Comparison of ENCODE assay signal across 8 mouse cellular contexts in the genomic region with DNA sequence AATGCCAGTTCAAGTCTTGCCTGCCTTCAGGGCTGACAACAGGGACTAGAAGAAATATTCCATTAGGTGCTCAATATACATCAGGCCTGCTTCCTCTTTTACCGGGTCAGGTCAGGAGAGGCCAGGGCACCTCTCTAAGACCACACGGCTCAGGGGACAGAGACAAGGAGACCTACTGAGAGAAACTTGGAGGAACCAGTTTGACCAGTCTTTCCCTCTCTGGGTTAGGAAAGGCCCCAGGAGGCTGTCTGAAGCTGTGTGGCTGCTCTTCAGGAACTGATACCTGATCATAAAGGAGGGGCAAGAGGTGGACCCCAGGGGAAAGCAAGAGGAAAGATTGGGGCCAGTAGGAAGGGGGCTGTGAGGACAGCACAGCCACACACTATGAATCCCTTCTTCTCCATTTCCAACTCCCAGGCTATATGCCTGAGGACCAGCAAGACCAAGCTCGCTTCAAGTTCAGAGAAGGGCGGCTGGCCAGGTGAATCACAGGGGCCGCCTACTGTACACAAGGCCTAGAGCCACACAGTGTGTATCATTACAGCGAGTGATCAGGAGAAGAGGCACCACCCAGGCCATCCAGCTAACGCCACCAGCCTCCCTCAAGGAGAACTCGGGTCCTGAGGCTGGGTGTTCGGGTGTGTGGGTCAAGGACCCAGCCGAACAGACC. TPM values are rescaled to one million over a fixed set of nuclear protein-coding genes. Genes with fewer than 3 reads are reported as not detected.
DNase-seq lines count a peak whose midpoint lies in the region; ATAC-seq lines count a peak whose summit lies in the region.

No protein-coding gene starts in this region.

- no peaks in the 10 kb centered on the region for H3K27me3 ChIP-seq in heart, embryonic 16.5 days (ENCODE audit: control insufficient read depth, insufficient read depth, low read length)
- H3K27me3 ChIP-seq in hindbrain, embryonic 16.5 days (replicated peaks; ENCODE audit: control insufficient read depth, insufficient read depth, low read length): no peaks in the 10 kb centered on the region
- peaks cover 14% of the 10 kb centered on the region for H3K27me3 ChIP-seq in midbrain, embryonic 12.5 days

- peak overlapping the region; percentile 98 for H3K4me2 ChIP-seq in heart, embryonic 16.5 days (ENCODE audit: low read depth, low read length)
- peak overlapping the region; percentile 98 for H3K4me2 ChIP-seq in hindbrain, embryonic 16.5 days (ENCODE audit: low read length)
- peak overlapping the region; percentile 92 for H3K4me2 ChIP-seq in midbrain, embryonic 12.5 days (replicated peaks)

- ATAC-seq in heart, embryonic 16.5 days (replicated peaks; ENCODE audit: extremely low read depth, insufficient read depth, low FRiP score): no peak
- no peak for ATAC-seq in hindbrain, embryonic 16.5 days
- no peak for ATAC-seq in midbrain, embryonic 12.5 days (ENCODE audit: low FRiP score, low read depth)

- intact Hi-C loops in heart, postnatal 36 days (cut with DNase I): no loop called here

- H3K36me3 ChIP-seq in heart, embryonic 16.5 days (ENCODE audit: control insufficient read depth, insufficient read depth): no peaks in the 10 kb centered on the region
- no peaks in the 10 kb centered on the region for H3K36me3 ChIP-seq in hindbrain, embryonic 16.5 days (ENCODE audit: control insufficient read depth, insufficient read depth, low read length)
- peaks cover 10% of the 10 kb centered on the region for H3K36me3 ChIP-seq in midbrain, embryonic 12.5 days

- H3K27ac ChIP-seq in heart, embryonic 16.5 days (ENCODE audit: low read length): 0 out of 2 replicates have a peak overlapping the region, but pooled peaks have one; percentile 0
- H3K27ac ChIP-seq in brown adipose tissue, adult 24 weeks (replicated peaks; ENCODE audit: low read depth, low read length): no peak overlapping the region
- H3K27ac ChIP-seq in hindbrain, embryonic 16.5 days (ENCODE audit: low read depth, low read length): no peak overlapping the region
- no peak overlapping the region for H3K27ac ChIP-seq in midbrain, embryonic 12.5 days (replicated peaks)

- DNase-seq in heart, postnatal 36 days: no peak
- DNase-seq in right cerebral cortex, postnatal 10 days (ENCODE audit: low spot score in 2 of 2): no peak
- no peak for DNase-seq in frontal cortex, postnatal 10 days (ENCODE audit: low spot score in 2 of 2)
- DNase-seq in cerebellum, postnatal 4 days (ENCODE audit: low spot score in 2 of 2): no peak

- 67% methylated on average over 10 of the region's 10 CpGs for WGBS in heart, embryonic 16.5 days
- 82% methylated on average over 10 of the region's 10 CpGs for WGBS in hindbrain, embryonic 16.5 days
- 81% methylated on average over 10 of the region's 10 CpGs for WGBS in midbrain, embryonic 12.5 days

- no peak overlapping the region for H3K4me3 ChIP-seq in heart, embryonic 16.5 days (ENCODE audit: low read length)
- H3K4me3 ChIP-seq in brown adipose tissue, adult 24 weeks (ENCODE audit: insufficient read depth, low read depth, low read length): peak overlapping the region; percentile 88
- peak overlapping the region; percentile 77 for H3K4me3 ChIP-seq in hindbrain, embryonic 16.5 days (ENCODE audit: low read length)
- H3K4me3 ChIP-seq in midbrain, embryonic 12.5 days: peak overlapping the region; percentile 86; the same call in 1 of the 2 replicates

- peaks cover 25% of the 10 kb centered on the region for H3K4me1 ChIP-seq in heart, embryonic 16.5 days (ENCODE audit: control insufficient read depth, insufficient read depth, low read length)
- peaks cover 22% of the 10 kb centered on the region for H3K4me1 ChIP-seq in brown adipose tissue, adult 24 weeks (ENCODE audit: control insufficient read depth, insufficient read depth, insufficient read length, low read length)
- H3K4me1 ChIP-seq in hindbrain, embryonic 16.5 days (ENCODE audit: control insufficient read depth, insufficient read depth, low read depth, low read length): peaks cover 21% of the 10 kb centered on the region
- peaks cover 29% of the 10 kb centered on the region for H3K4me1 ChIP-seq in midbrain, embryonic 12.5 days

- H3K9ac ChIP-seq in heart, embryonic 16.5 days (ENCODE audit: low read length): peak overlapping the region; percentile 0; the same call in 1 of the 2 replicates
- peak overlapping the region; percentile 87; the same call in 1 of the 2 replicates for H3K9ac ChIP-seq in hindbrain, embryonic 16.5 days (ENCODE audit: low read depth, low read length)
- H3K9ac ChIP-seq in midbrain, embryonic 12.5 days (replicated peaks): 0 out of 2 replicates have a peak overlapping the region, but pooled peaks have one; percentile 8

- H3K9me3 ChIP-seq in heart, embryonic 16.5 days (replicated peaks; ENCODE audit: control insufficient read depth, low read length): no peaks in the 10 kb centered on the region
- no peaks in the 10 kb centered on the region for H3K9me3 ChIP-seq in hindbrain, embryonic 16.5 days (ENCODE audit: control insufficient read depth, low read length)
- no peaks in the 10 kb centered on the region for H3K9me3 ChIP-seq in midbrain, embryonic 12.5 days

RNA-seq across cellular contexts. Expression of gene Gm20431, which starts 2.0 kb away (rescaled TPM):
- polyA plus RNA-seq in heart, embryonic 16.5 days (2015; fragmentation: Nextera tagmentation; extraction: Ambion mirVana): 2.2 and 3.0 TPM in 2 replicates
- 10 to 100 TPM; 14.0 to 20.7 TPM for total RNA-seq in heart, postnatal 36 days (2021)
- polyA plus RNA-seq in brown adipose tissue, adult 24 weeks (2012; ENCODE audit: insufficient read depth, insufficient read length, missing spikeins): 1.3 TPM in 1 of 2 replicates, not detected in the other
- 11.9 and 12.8 TPM in 2 replicates for polyA plus RNA-seq in hindbrain, embryonic 16.5 days (2015; fragmentation: Nextera tagmentation; extraction: Ambion mirVana)
- 9.1 and 9.7 TPM in 2 replicates for polyA plus RNA-seq in midbrain, embryonic 12.5 days (2016; fragmentation: Nextera tagmentation; extraction: Ambion mirVana)

RNA-seq across cellular contexts. Expression of gene Ube2v1, which starts 27.4 kb away (rescaled TPM):
- 210 and 218 TPM in 2 replicates for polyA plus RNA-seq in heart, embryonic 16.5 days (2015; fragmentation: Nextera tagmentation; extraction: Ambion mirVana)
- total RNA-seq in heart, postnatal 36 days (2021): 100 to 1,000 TPM; 111 to 114 TPM
- 113 and 141 TPM in 2 replicates for polyA plus RNA-seq in brown adipose tissue, adult 24 weeks (2012; ENCODE audit: insufficient read depth, insufficient read length, missing spikeins)
- polyA plus RNA-seq in hindbrain, embryonic 16.5 days (2015; fragmentation: Nextera tagmentation; extraction: Ambion mirVana): 390 and 393 TPM in 2 replicates
- polyA plus RNA-seq in midbrain, embryonic 12.5 days (2016; fragmentation: Nextera tagmentation; extraction: Ambion mirVana): 297 and 322 TPM in 2 replicates

RNA-seq across cellular contexts. Expression of gene Cebpb, which starts 29.4 kb away (rescaled TPM):
- polyA plus RNA-seq in heart, embryonic 16.5 days (2015; fragmentation: Nextera tagmentation; extraction: Ambion mirVana): 0.51 and 4.9 TPM in 2 replicates
- total RNA-seq in heart, postnatal 36 days (2021): 100 to 1,000 TPM in 1 of 2 experiments, 10 to 100 TPM in 1; 93.7 to 108 TPM
- 226 and 227 TPM in 2 replicates for polyA plus RNA-seq in brown adipose tissue, adult 24 weeks (2012; ENCODE audit: insufficient read depth, insufficient read length, missing spikeins)
- polyA plus RNA-seq in hindbrain, embryonic 16.5 days (2015; fragmentation: Nextera tagmentation; extraction: Ambion mirVana): 0.15 and 0.22 TPM in 2 replicates
- 2.7 and 3.1 TPM in 2 replicates for polyA plus RNA-seq in midbrain, embryonic 12.5 days (2016; fragmentation: Nextera tagmentation; extraction: Ambion mirVana)

RNA-seq across cellular contexts. Expression of gene Tmem189, which starts 30.3 kb away (rescaled TPM):
- 44.5 and 44.9 TPM in 2 replicates for polyA plus RNA-seq in heart, embryonic 16.5 days (2015; fragmentation: Nextera tagmentation; extraction: Ambion mirVana)
- 10 to 100 TPM; 26.6 to 29.9 TPM for total RNA-seq in heart, postnatal 36 days (2021)
- 12.7 and 19.3 TPM in 2 replicates for polyA plus RNA-seq in brown adipose tissue, adult 24 weeks (2012; ENCODE audit: insufficient read depth, insufficient read length, missing spikeins)
- 37.1 and 39.3 TPM in 2 replicates for polyA plus RNA-seq in hindbrain, embryonic 16.5 days (2015; fragmentation: Nextera tagmentation; extraction: Ambion mirVana)
- polyA plus RNA-seq in midbrain, embryonic 12.5 days (2016; fragmentation: Nextera tagmentation; extraction: Ambion mirVana): 33.6 and 36.5 TPM in 2 replicates

Comparison
In these comparisons a context has a peak if more than half of its experiments do, and no peak if none do; other contexts are left out.
1. H3K9ac ChIP-seq: peak in every context shown above with its lines; median percentile 87 in hindbrain, embryonic 16.5 days; 8 in midbrain, embryonic 12.5 days; 0 in heart, embryonic 16.5 days.
2. RNA of gene Cebpb, which starts 29.4 kb away (polyA plus RNA-seq): 226 to 227 TPM in brown adipose tissue, adult 24 weeks; 2.7 to 3.1 TPM in midbrain, embryonic 12.5 days, 0.51 to 4.9 TPM in heart, embryonic 16.5 days and 0.15 to 0.22 TPM in hindbrain, embryonic 16.5 days; every median in the first group is over 10 times any median in the second.
3. Peak in every context shown above with its lines, with median percentiles within 50 percentile points of each other: H3K4me2 ChIP-seq.